Mouse (Mus musculus): Measurements from ENCODE around the gene Rab22a.

The Rab22a gene

GRCm38 (mm10) chr2:173682773-173683172 lies 23.2 kb downstream of the Rab22a start:
- Histone ChIP-seq H3K4me1 (replicated peaks; ENCODE audit: low read depth, low read length) (peaks cover 46% of the 10 kb centered on the region), H3K4me3 (replicated peaks; ENCODE audit: low read length) (no peak overlapping the region), H3K27me3 (ENCODE audit: insufficient read depth, low read length) (no peaks in the 10 kb centered on the region), H3K36me3 (ENCODE audit: insufficient read depth, low read length) (peaks cover 52% of the 10 kb centered on the region), H3K9me3 (ENCODE audit: low read length) (no peaks in the 10 kb centered on the region)
- no peak for TF ChIP-seq NANOG (IDR thresholded peaks at IDR 0.05; ENCODE audit: borderline replicate concordance, low read length)
- TF ChIP-seq POU5F1 (IDR thresholded peaks at IDR 0.05; ENCODE audit: borderline replicate concordance, low read length), result no peak
- TF ChIP-seq CTCF (conservative IDR thresholded peaks at IDR 0.05; ENCODE audit: low read length), result no peak

- H3K36me3 ChIP-seq (ENCODE audit: insufficient read depth, low read length), result peaks cover 76% of the 10 kb centered on the region
- H3K9me3 ChIP-seq (ENCODE audit: low read length), result no peaks in the 10 kb centered on the region
- no peak overlapping the region for H3K4me3 ChIP-seq (replicated peaks; ENCODE audit: low read length)
- H3K27me3 ChIP-seq (ENCODE audit: insufficient read depth, low read length), result no peaks in the 10 kb centered on the region
- peaks cover 23% of the 10 kb centered on the region for H3K4me1 ChIP-seq (replicated peaks; ENCODE audit: low read depth, low read length)
- TF ChIP-seq CTCF (conservative IDR thresholded peaks at IDR 0.05; ENCODE audit: low read length) (no peak), NANOG (IDR thresholded peaks at IDR 0.05; ENCODE audit: borderline replicate concordance, low read length) (no peak), POU5F1 (IDR thresholded peaks at IDR 0.05; ENCODE audit: borderline replicate concordance, low read length) (no peak)
Measured at GRCm38 (mm10) chr2:173685781-173686361, 26.3 kb downstream of the Rab22a start.

- no peak for TF ChIP-seq POU5F1 (IDR thresholded peaks at IDR 0.05; ENCODE audit: borderline replicate concordance, low read length)
- TF ChIP-seq NANOG (IDR thresholded peaks at IDR 0.05; ENCODE audit: borderline replicate concordance, low read length), result no peak
- no peak for TF ChIP-seq CTCF (conservative IDR thresholded peaks at IDR 0.05; ENCODE audit: low read length)
Measured at GRCm38 (mm10) chr2:173687363-173687762, 27.8 kb downstream of the Rab22a start.

GRCm38 (mm10) chr2:173689835-173690234 lies 30.3 kb downstream of the Rab22a start:
- TF ChIP-seq POU5F1 (IDR thresholded peaks at IDR 0.05; ENCODE audit: borderline replicate concordance, low read length), result no peak

More at GRCm38 (mm10) chr2:173687363-173687762, 27.8 kb downstream of the Rab22a start:
- Histone ChIP-seq H3K9me3 (ENCODE audit: low read length) (no peaks in the 10 kb centered on the region), H3K36me3 (ENCODE audit: insufficient read depth, low read length) (peaks cover 78% of the 10 kb centered on the region), H3K27me3 (ENCODE audit: insufficient read depth, low read length) (no peaks in the 10 kb centered on the region), H3K4me1 (replicated peaks; ENCODE audit: low read depth, low read length) (peaks cover 24% of the 10 kb centered on the region), H3K4me3 (replicated peaks; ENCODE audit: low read length) (no peak overlapping the region)

GRCm38 (mm10) chr2:173691748-173692147 lies 32.2 kb downstream of the Rab22a start:
- Histone ChIP-seq H3K4me1 (replicated peaks; ENCODE audit: low read depth, low read length) (peaks cover 7% of the 10 kb centered on the region), H3K27me3 (ENCODE audit: insufficient read depth, low read length) (no peaks in the 10 kb centered on the region), H3K9me3 (ENCODE audit: low read length) (no peaks in the 10 kb centered on the region), H3K36me3 (ENCODE audit: insufficient read depth, low read length) (peaks cover 85% of the 10 kb centered on the region), H3K4me3 (replicated peaks; ENCODE audit: low read length) (no peak overlapping the region)
- TF ChIP-seq NANOG (IDR thresholded peaks at IDR 0.05; ENCODE audit: borderline replicate concordance, low read length) (no peak), CTCF (conservative IDR thresholded peaks at IDR 0.05; ENCODE audit: low read length) (no peak), POU5F1 (IDR thresholded peaks at IDR 0.05; ENCODE audit: borderline replicate concordance, low read length) (no peak)

More at GRCm38 (mm10) chr2:173689835-173690234, 30.3 kb downstream of the Rab22a start:
- Histone ChIP-seq H3K4me3 (replicated peaks; ENCODE audit: low read length) (no peak overlapping the region), H3K4me1 (replicated peaks; ENCODE audit: low read depth, low read length) (peaks cover 13% of the 10 kb centered on the region), H3K9me3 (ENCODE audit: low read length) (no peaks in the 10 kb centered on the region), H3K36me3 (ENCODE audit: insufficient read depth, low read length) (peaks cover 83% of the 10 kb centered on the region), H3K27me3 (ENCODE audit: insufficient read depth, low read length) (no peaks in the 10 kb centered on the region)

GRCm38 (mm10) chr2:173692693-173693092 lies 33.1 kb downstream of the Rab22a start:
- Histone ChIP-seq H3K4me1 (replicated peaks; ENCODE audit: low read depth, low read length) (peaks cover 7% of the 10 kb centered on the region), H3K9me3 (ENCODE audit: low read length) (no peaks in the 10 kb centered on the region)
- no peak for TF ChIP-seq CTCF (conservative IDR thresholded peaks at IDR 0.05; ENCODE audit: low read length)
- no peak for TF ChIP-seq NANOG (IDR thresholded peaks at IDR 0.05; ENCODE audit: borderline replicate concordance, low read length)
- TF ChIP-seq POU5F1 (IDR thresholded peaks at IDR 0.05; ENCODE audit: borderline replicate concordance, low read length), result no peak

GRCm38 (mm10) chr2:173698850-173699249 lies 39.3 kb downstream of the Rab22a start:
- TF ChIP-seq CTCF (conservative IDR thresholded peaks at IDR 0.05; ENCODE audit: low read length) (no peak), NANOG (IDR thresholded peaks at IDR 0.05; ENCODE audit: borderline replicate concordance, low read length) (no peak), POU5F1 (IDR thresholded peaks at IDR 0.05; ENCODE audit: borderline replicate concordance, low read length) (no peak)
- Histone ChIP-seq H3K4me1 (replicated peaks; ENCODE audit: low read depth, low read length) (no peaks in the 10 kb centered on the region), H3K4me3 (replicated peaks; ENCODE audit: low read length) (no peak overlapping the region), H3K9me3 (ENCODE audit: low read length) (no peaks in the 10 kb centered on the region), H3K36me3 (ENCODE audit: insufficient read depth, low read length) (peaks cover 98% of the 10 kb centered on the region), H3K27me3 (ENCODE audit: insufficient read depth, low read length) (no peaks in the 10 kb centered on the region)

More at GRCm38 (mm10) chr2:173692693-173693092, 33.1 kb downstream of the Rab22a start:
- Histone ChIP-seq H3K36me3 (ENCODE audit: insufficient read depth, low read length) (peaks cover 91% of the 10 kb centered on the region), H3K27me3 (ENCODE audit: insufficient read depth, low read length) (no peaks in the 10 kb centered on the region), H3K4me3 (replicated peaks; ENCODE audit: low read length) (no peak overlapping the region)

GRCm38 (mm10) chr2:173702096-173702866 lies 42.7 kb downstream of the Rab22a start:
- Histone ChIP-seq H3K4me1 (replicated peaks; ENCODE audit: low read depth, low read length) (no peaks in the 10 kb centered on the region), H3K27me3 (ENCODE audit: insufficient read depth, low read length) (no peaks in the 10 kb centered on the region), H3K9me3 (ENCODE audit: low read length) (no peaks in the 10 kb centered on the region), H3K36me3 (ENCODE audit: insufficient read depth, low read length) (peaks cover 79% of the 10 kb centered on the region), H3K4me3 (replicated peaks; ENCODE audit: low read length) (no peak overlapping the region)
- TF ChIP-seq CTCF (conservative IDR thresholded peaks at IDR 0.05; ENCODE audit: low read length), result no peak
- TF ChIP-seq NANOG (IDR thresholded peaks at IDR 0.05; ENCODE audit: borderline replicate concordance, low read length), result no peak
- TF ChIP-seq POU5F1 (IDR thresholded peaks at IDR 0.05; ENCODE audit: borderline replicate concordance, low read length), result no peak

All from E14TG2a.4 (cell line).